Mouse (Mus musculus) CH12.LX (cell line): ENCODE data around the gene Brf1. TPM values are rescaled to one million over a fixed set of nuclear protein-coding genes. Genes with fewer than 3 reads are reported as not detected.

Experiments used
- DNase-seq: peaks from one replicate; pipeline ENCODE4 v3.0.0-alpha.2; 2013; ENCODE audit errors: extremely low read depth
- H3K27ac ChIP-seq: 2 replicates; pipeline ENCODE4 v1.5.1; 2012; ENCODE audit warnings: low read depth, mild to moderate bottlenecking, control low read depth, moderate library complexity; ENCODE audit not compliant: insufficient read depth
- H3K27me3 ChIP-seq: replicated peaks from 2 replicates; pipeline ENCODE3; 2012; ENCODE audit warnings: inconsistent platforms
- H3K36me3 ChIP-seq, 2 experiments: replicated peaks in 1 of 2; 2 replicates each; pipeline versions ENCODE3 to v1.6.1; 2012; ENCODE audit warnings: inconsistent platforms in 1 of 2, low read length in 1 of 2, mild to moderate bottlenecking in 1 of 2, mixed read lengths in 1 of 2, moderate library complexity in 1 of 2; ENCODE audit not compliant: control insufficient read depth in 1 of 2, insufficient read depth in 1 of 2
- H3K4me1 ChIP-seq, 2 experiments: 2 replicates each; pipeline ENCODE4 v1.6.1; 2012; ENCODE audit warnings: inconsistent platforms in 1 of 2, moderate library complexity in 1 of 2; ENCODE audit not compliant: insufficient read depth in 2 of 2, control insufficient read depth in 1 of 2
- H3K4me2 ChIP-seq: 2 replicates; pipeline ENCODE4 v1.6.1; 2012; ENCODE audit warnings: low read depth, mild to moderate bottlenecking, control low read depth; ENCODE audit not compliant: poor library complexity, insufficient read depth, severe bottlenecking
- H3K4me3 ChIP-seq, 3 experiments: fragments of 150-350 bp in 1 of 3; sonication (generic) in 1 of 3; replicated peaks in 1 of 3; 2 replicates each; pipeline versions ENCODE3 to v1.5.1; 2011 to 2012; ENCODE audit warnings: low read depth in 2 of 3, low read length in 2 of 3, mild to moderate bottlenecking in 2 of 3, moderate library complexity in 2 of 3, control low read depth in 1 of 3, improper control_type of control experiment in 1 of 3, inconsistent platforms in 1 of 3, mixed read lengths in 1 of 3; ENCODE audit not compliant: poor library complexity in 1 of 3
- H3K79me2 ChIP-seq: replicated peaks from 2 replicates; pipeline ENCODE4 v1.6.1; 2012; ENCODE audit warnings: mild to moderate bottlenecking, moderate library complexity; ENCODE audit not compliant: control insufficient read depth, poor library complexity, insufficient read depth, severe bottlenecking; ENCODE audit errors: extremely low read depth
- H3K9ac ChIP-seq: 2 replicates; pipeline ENCODE4 v1.6.1; 2012; ENCODE audit warnings: low read depth, mild to moderate bottlenecking, control low read depth, moderate library complexity; ENCODE audit not compliant: insufficient read depth
- H3K9me3 ChIP-seq: replicated peaks from 2 replicates; pipeline ENCODE3; 2012; ENCODE audit warnings: low read length, inconsistent platforms, mixed read lengths
- BHLHE40 ChIP-seq: IDR thresholded peaks from 2 replicates; pipeline ENCODE4 v1.6.1; 2011; ENCODE audit warnings: mild to moderate bottlenecking, low read depth, low read length, improper control_type of control experiment
- CHD2 ChIP-seq: IDR thresholded peaks from 2 replicates; pipeline ENCODE4 v1.6.1; 2011; ENCODE audit warnings: low read length, improper control_type of control experiment
- E2F4 ChIP-seq: IDR thresholded peaks from 2 replicates; pipeline ENCODE4 v1.6.1; 2011; ENCODE audit warnings: low read depth, low read length, improper control_type of control experiment; ENCODE audit not compliant: insufficient replicate concordance
- ELF1 ChIP-seq: IDR thresholded peaks from 2 replicates; pipeline ENCODE4 v1.6.1; 2014; ENCODE audit warnings: low read depth, mild to moderate bottlenecking, inconsistent platforms, low read length, improper control_type of control experiment
- ETS1 ChIP-seq: conservative IDR thresholded peaks from 2 replicates; pipeline ENCODE4 v1.6.1; 2012; ENCODE audit warnings: low read depth, mild to moderate bottlenecking, inconsistent platforms, low read length, improper control_type of control experiment, moderate library complexity
- IRF4 ChIP-seq: IDR thresholded peaks from 2 replicates; pipeline ENCODE4 v1.6.1; 2014; ENCODE audit warnings: low read depth, mild to moderate bottlenecking, inconsistent platforms, low read length, improper control_type of control experiment
- MAZ ChIP-seq: IDR thresholded peaks from 2 replicates; pipeline ENCODE4 v1.6.1; 2012; ENCODE audit warnings: low read depth, mild to moderate bottlenecking, inconsistent platforms, low read length, improper control_type of control experiment, moderate library complexity
- MEF2A ChIP-seq: IDR thresholded peaks from 2 replicates; pipeline ENCODE4 v1.6.1; 2014; ENCODE audit warnings: low read depth, mild to moderate bottlenecking, inconsistent platforms, low read length, improper control_type of control experiment, borderline replicate concordance
- MXI1 ChIP-seq: IDR thresholded peaks from 2 replicates; pipeline ENCODE4 v1.6.1; 2011; ENCODE audit warnings: mild to moderate bottlenecking, low read depth, low read length, improper control_type of control experiment
- MYC ChIP-seq: IDR thresholded peaks from 2 replicates; pipeline ENCODE4 v1.6.1; 2011; ENCODE audit warnings: low read depth, mild to moderate bottlenecking, improper control_type of control experiment, low read length
- NELFE ChIP-seq: IDR thresholded peaks from 2 replicates; pipeline ENCODE4 v1.6.1; 2011; ENCODE audit warnings: low read depth, low read length, improper control_type of control experiment
- NRF1 ChIP-seq: IDR thresholded peaks from 2 replicates; pipeline ENCODE4 v1.6.1; 2014; ENCODE audit warnings: low read depth, mild to moderate bottlenecking, inconsistent platforms, low read length, improper control_type of control experiment, moderate library complexity
- POLR2A ChIP-seq: IDR thresholded peaks from 2 replicates; pipeline ENCODE4 v1.6.1; 2011; ENCODE audit warnings: low read depth, mild to moderate bottlenecking, improper control_type of control experiment, low read length
- POLR2AphosphoS2 ChIP-seq: IDR thresholded peaks from 2 replicates; pipeline ENCODE4 v1.6.1; 2011; ENCODE audit warnings: low read depth, low read length, improper control_type of control experiment
- SMC3 ChIP-seq: IDR thresholded peaks from 2 replicates; pipeline ENCODE4 v1.6.1; 2011; ENCODE audit warnings: low read depth, low read length, improper control_type of control experiment
- TBP ChIP-seq: conservative IDR thresholded peaks from 2 replicates; pipeline ENCODE4 v1.6.1; 2011; ENCODE audit warnings: low read depth, low read length, improper control_type of control experiment
- TCF12 ChIP-seq: IDR thresholded peaks from 2 replicates; pipeline ENCODE4 v1.6.1; 2014; ENCODE audit warnings: low read depth, mild to moderate bottlenecking, inconsistent platforms, low read length, improper control_type of control experiment
- USF2 ChIP-seq: conservative IDR thresholded peaks from 2 replicates; pipeline ENCODE4 v1.6.1; 2011; ENCODE audit warnings: low read depth, low read length, improper control_type of control experiment
- ZKSCAN1 ChIP-seq: IDR thresholded peaks from 2 replicates; pipeline ENCODE4 v1.6.1; 2012; ENCODE audit warnings: low read depth, inconsistent platforms, low read length, improper control_type of control experiment, borderline replicate concordance
- ZMIZ1 ChIP-seq: IDR thresholded peaks from 2 replicates; pipeline ENCODE4 v1.6.1; 2012; ENCODE audit warnings: low read depth, mild to moderate bottlenecking, inconsistent platforms, low read length, improper control_type of control experiment
- dilution Hi-C: fragments of 300-500 bp; cut with MboI; formaldehyde crosslinking; loops from 2 replicates; pipeline ENCODE4 v1.14.3; 2020; ENCODE audit warnings: low sequenced_read_pairs; ENCODE audit not compliant: extremely low pct_unique_long_range_greater_than_20kb, extremely low pct_ligation_motif_present
- in situ Hi-C: fragments of 300-500 bp; cut with MboI; formaldehyde crosslinking; loops from 3 replicates; pipeline ENCODE4 v1.14.3; 2019; ENCODE audit warnings: low sequenced_read_pairs, low pct_ligation_motif_present, low pct_unique_long_range_greater_than_20kb, mixed read lengths
- polyA plus RNA-seq: library from polyadenylated mRNA; unstranded; fragments of >175 nt; gene quantifications from 2 replicates; pipeline ENCODE4 v1.2.1, GENCODE M21; 2012; ENCODE audit warnings: low read depth; ENCODE audit not compliant: insufficient read length
- total RNA-seq, 2 experiments: library from RNA; depleted of rRNA; stranded (reverse); fragments of 300-350 nt in 1 of 2; fragments of >200 nt in 1 of 2; gene quantifications; 2 replicates each; pipeline ENCODE4 v1.2.3; 2012 to 2014

The Brf1 gene
- total and polyA plus RNA-seq, 3 experiments, result 15.9 to 31.2 (median 29.6) TPM

DNA sequence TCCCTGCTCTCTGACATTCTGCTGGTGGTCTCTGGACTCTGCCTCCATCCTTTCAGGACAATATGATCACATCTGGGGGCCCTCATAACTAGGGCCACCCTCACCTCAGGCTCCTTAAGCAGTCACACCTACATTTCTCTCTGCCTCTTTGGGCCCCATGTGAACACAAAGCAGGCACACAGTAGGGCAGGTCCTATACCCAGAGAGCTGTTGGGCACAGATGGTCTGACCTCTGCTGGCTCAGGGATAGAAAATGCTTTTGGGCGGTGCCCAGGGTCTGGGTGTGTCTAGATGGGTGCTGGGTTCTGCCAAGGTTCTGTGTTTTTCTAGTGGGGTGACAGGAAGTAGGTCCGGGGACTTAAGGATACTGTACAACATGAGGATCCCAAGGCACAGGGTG, 56.8 kb downstream of the Brf1 start:
- peaks cover 12 to 32% of the 10 kb centered on the region in 2 experiments for H3K4me1 ChIP-seq
- TF ChIP-seq ZKSCAN1, result peak; percentile 87
- TF ChIP-seq TCF12, result no peak
- TF ChIP-seq SMC3, result no peak
- no peak for TF ChIP-seq ETS1
- no peak overlapping the region for H3K27ac ChIP-seq
- peaks cover 6% of the 10 kb centered on the region for H3K27me3 ChIP-seq
- H3K79me2 ChIP-seq, result no peaks in the 10 kb centered on the region
- H3K36me3 ChIP-seq, result no peaks in the 10 kb centered on the region
- in situ Hi-C loops (loop anchor here (5.0 kb wide), 1 partner anchor 71 kb away; no protein-coding TSS in a partner anchor), dilution Hi-C loops (no loop called here)
- H3K9ac ChIP-seq, result no peak overlapping the region
- DNase-seq, result no peak
- H3K4me2 ChIP-seq, result no peak overlapping the region
- no peak overlapping the region for H3K4me3 ChIP-seq
- H3K9me3 ChIP-seq, result no peaks in the 10 kb centered on the region

DNA sequence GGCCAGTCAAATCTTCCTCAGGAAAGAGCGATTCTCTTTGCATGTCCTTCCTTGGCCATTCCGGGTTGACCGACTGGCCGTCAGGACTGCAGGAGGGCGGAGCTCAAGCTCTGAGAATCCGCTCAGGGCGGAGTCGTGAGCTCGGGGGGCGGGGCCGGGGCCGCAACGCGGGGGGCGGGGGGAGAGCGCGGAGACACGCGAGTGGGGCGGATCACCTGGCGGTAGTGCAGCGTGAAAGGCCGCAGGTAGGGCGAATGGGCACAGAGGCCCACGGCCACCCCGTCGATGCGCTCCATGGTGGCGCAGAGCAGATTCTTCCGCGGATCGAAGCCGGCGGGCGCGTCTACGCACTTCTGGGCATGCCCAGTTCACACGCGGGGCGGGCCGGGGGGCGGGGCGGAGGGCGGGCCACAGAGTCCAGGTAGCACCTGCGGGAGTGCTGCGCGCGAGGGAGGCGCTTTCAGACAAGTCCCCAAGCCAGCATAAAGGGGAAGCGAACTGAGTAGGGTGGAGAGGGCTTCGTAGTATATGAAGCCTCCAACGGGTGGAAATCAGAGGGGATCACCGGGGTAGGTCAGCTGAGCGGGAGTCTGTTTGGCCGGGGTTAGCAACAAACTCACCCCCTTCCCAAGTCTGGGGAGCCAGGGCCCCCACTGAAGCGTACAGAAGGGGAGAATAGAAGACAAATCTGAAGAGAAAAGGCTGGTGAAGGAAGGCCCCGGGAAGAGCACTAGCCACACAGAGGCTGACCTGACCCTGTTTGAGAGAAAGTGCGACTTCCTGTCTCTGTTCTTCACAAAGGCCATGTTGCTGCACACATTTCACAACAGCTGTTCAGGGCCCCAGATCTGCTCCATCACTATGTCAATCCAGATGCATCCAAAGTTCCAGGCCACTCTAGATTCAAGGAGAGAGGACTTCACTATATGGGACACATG, 58.5 kb downstream of the Brf1 start, which contains the start of gene Nudt14:
Nudt14 (minus strand) TSS at position 349 of the 938 bp plus-strand sequence.
- H3K27ac ChIP-seq, result peak within 1 kb of the TSS; percentile 56; the same call in 1 of the 2 replicates

More for the DNA sequence above, 58.5 kb downstream of the Brf1 start, which contains the start of gene Nudt14:
- in situ Hi-C loops, result loop anchor here (5.0 kb wide), 1 partner anchor 70 kb away; no protein-coding TSS in a partner anchor
- Histone ChIP-seq H3K27me3 (peaks cover 2% of the 10 kb centered on the region), H3K4me3 (peak within 1 kb of the TSS; percentile 68 to 82 (median 74)), H3K36me3 (peaks cover 0 to 6% of the 10 kb centered on the region in 2 experiments), H3K4me1 (peaks cover 12 to 33% of the 10 kb centered on the region in 2 experiments), H3K79me2 (no peaks in the 10 kb centered on the region), H3K9ac (peak within 1 kb of the TSS; percentile 92), H3K9me3 (no peaks in the 10 kb centered on the region), H3K4me2 (peak within 1 kb of the TSS; percentile 90)
- dilution Hi-C loops, result no loop called here
- TF ChIP-seq TBP, result no peak
- 0 out of 2 replicates have a peak, but pooled peaks have one; percentile 8 for TF ChIP-seq ELF1
- peak; percentile 62 for TF ChIP-seq POLR2A
- no peak for TF ChIP-seq MYC
- peak; percentile 50 for TF ChIP-seq NELFE
- no peak for TF ChIP-seq MEF2A
- TF ChIP-seq ZMIZ1, result no peak
- TF ChIP-seq MAZ, result no peak
- TF ChIP-seq MXI1, result no peak; the same call in 1 of the 2 replicates
- TF ChIP-seq E2F4, result no peak
- no peak for TF ChIP-seq CHD2
- no peak for TF ChIP-seq IRF4
- peak; percentile 67 for TF ChIP-seq NRF1
- no peak for TF ChIP-seq POLR2AphosphoS2
- no peak for TF ChIP-seq USF2
- no peak for TF ChIP-seq BHLHE40
- DNase-seq, result peak; percentile 77
